Mouse (Mus musculus) small intestine, adult 2 months (tissue): ENCODE data around the gene Adra1b. TPM values are rescaled to one million over a fixed set of nuclear protein-coding genes. Genes with fewer than 3 reads are reported as not detected.
A peak's percentile ranks its signal among the peaks of the same experiment; 100 is the strongest.

Experiments used
- H3K27ac ChIP-seq: fragments of 200-500 bp; 2 replicates; pipeline ENCODE4 v1.5.1; 2012; ENCODE audit warnings: low read depth, low read length, control low read depth, inconsistent platforms; ENCODE audit not compliant: insufficient read depth
- H3K27me3 ChIP-seq: fragments of 200-500 bp; 2 replicates; pipeline ENCODE4 v1.6.1; 2012; ENCODE audit warnings: mild to moderate bottlenecking, moderate library complexity, low read length, inconsistent platforms; ENCODE audit not compliant: control insufficient read depth, insufficient read depth
- H3K36me3 ChIP-seq: fragments of 200-500 bp; 2 replicates; pipeline ENCODE4 v1.6.1; 2012; ENCODE audit warnings: mild to moderate bottlenecking, low read length, control low read depth, inconsistent platforms; ENCODE audit not compliant: control insufficient read depth, insufficient read depth
- H3K4me1 ChIP-seq: fragments of 200-500 bp; 2 replicates; pipeline ENCODE4 v1.6.1; 2012; ENCODE audit warnings: low read length, inconsistent platforms, mixed read lengths; ENCODE audit not compliant: control insufficient read depth, insufficient read depth, insufficient read length
- H3K4me3 ChIP-seq: fragments of 200-500 bp; 2 replicates; pipeline ENCODE4 v1.5.1; 2012; ENCODE audit warnings: low read depth, mild to moderate bottlenecking, control low read depth, inconsistent platforms, low read length, moderate library complexity
- CTCF ChIP-seq: fragments of 200-500 bp; IDR thresholded peaks from 2 replicates; pipeline ENCODE4 v1.5.1; 2012; ENCODE audit warnings: low read depth, mild to moderate bottlenecking, control low read depth, inconsistent platforms, low read length, moderate library complexity, mixed read lengths; ENCODE audit not compliant: insufficient replicate concordance, insufficient read length; ENCODE audit errors: extremely low read depth
- POLR2A ChIP-seq: fragments of 200-500 bp; IDR thresholded peaks from 2 replicates; pipeline ENCODE4 v1.6.1; 2012; ENCODE audit warnings: low read depth, mild to moderate bottlenecking, control low read depth, inconsistent platforms, low read length, moderate library complexity
- WGBS: fragments of 180-500 bp; shearing (Covaris S2); methylation state at CpG from one replicate; pipeline ENCODE4 v1.1.7; 2018; 5-methylcytosine and 5-hydroxymethylcytosine counted together
- polyA plus RNA-seq: library from polyadenylated mRNA; depleted of rRNA; stranded (reverse); fragments of >200 nt; gene quantifications from 2 replicates; pipeline ENCODE4 v1.2.3, GENCODE M21; 2012

Gene Adra1b
- polyA plus RNA-seq, 1 experiment = 1.6 TPM

- Histone ChIP-seq H3K4me3 (no peak overlapping the region), H3K36me3 (no peaks in the 10 kb centered on the region), H3K27ac (no peak overlapping the region), H3K4me1 (no peaks in the 10 kb centered on the region), H3K27me3 (peaks cover 8% of the 10 kb centered on the region)
- TF ChIP-seq CTCF = no peak
- no peak for TF ChIP-seq POLR2A
- WGBS = 48% methylated on average over 6 of the region's 6 CpGs
These were observed 60.5 kb downstream of the Adra1b start for GRCm38 (mm10) chr11:43840491-43840890.

GRCm38 (mm10) chr11:43835880-43836740 lies 64.9 kb downstream of the Adra1b start:
- WGBS = 6% methylated on average over 64 of the region's 68 CpGs
- Histone ChIP-seq H3K27ac (no peak overlapping the region), H3K27me3 (peaks cover 8% of the 10 kb centered on the region), H3K4me3 (peak overlapping the region; percentile 30), H3K4me1 (no peaks in the 10 kb centered on the region), H3K36me3 (no peaks in the 10 kb centered on the region)
- TF ChIP-seq POLR2A (no peak), CTCF (peak; percentile 19; the same call in 1 of the 2 replicates)

- Histone ChIP-seq H3K27me3 (peaks cover 8% of the 10 kb centered on the region), H3K36me3 (no peaks in the 10 kb centered on the region), H3K4me1 (no peaks in the 10 kb centered on the region), H3K4me3 (no peak overlapping the region), H3K27ac (no peak overlapping the region)
- WGBS = 94% methylated on average over 15 of the region's 15 CpGs
- TF ChIP-seq CTCF (no peak), POLR2A (no peak)
These were observed 65.6 kb downstream of the Adra1b start for GRCm38 (mm10) chr11:43835456-43835855.

- H3K4me3 ChIP-seq = no peak overlapping the region
- no peaks in the 10 kb centered on the region for H3K4me1 ChIP-seq
- H3K27ac ChIP-seq = no peak overlapping the region
- H3K27me3 ChIP-seq = peaks cover 8% of the 10 kb centered on the region
- H3K36me3 ChIP-seq = no peaks in the 10 kb centered on the region
- TF ChIP-seq POLR2A = no peak
- TF ChIP-seq CTCF = no peak
- WGBS = 46% methylated on average over 11 of the region's 11 CpGs
These were observed 66.5 kb downstream of the Adra1b start for GRCm38 (mm10) chr11:43834531-43834930.

GRCm38 (mm10) chr11:43831530-43831929 lies 69.5 kb downstream of the Adra1b start:
- Histone ChIP-seq H3K27me3 (peaks cover 4% of the 10 kb centered on the region), H3K4me1 (no peaks in the 10 kb centered on the region), H3K4me3 (no peak overlapping the region), H3K36me3 (no peaks in the 10 kb centered on the region), H3K27ac (no peak overlapping the region)
- 65% methylated on average over 4 of the region's 4 CpGs for WGBS
- no peak for TF ChIP-seq POLR2A
- no peak for TF ChIP-seq CTCF

- no peaks in the 10 kb centered on the region for H3K27me3 ChIP-seq
- H3K36me3 ChIP-seq = no peaks in the 10 kb centered on the region
- H3K27ac ChIP-seq = no peak overlapping the region
- H3K4me3 ChIP-seq = no peak overlapping the region
- H3K4me1 ChIP-seq = no peaks in the 10 kb centered on the region
- no peak for TF ChIP-seq CTCF
- no peak for TF ChIP-seq POLR2A
- 88% methylated on average over 4 of the region's 4 CpGs for WGBS
These were observed 74.2 kb downstream of the Adra1b start for GRCm38 (mm10) chr11:43826769-43827168.

- TF ChIP-seq CTCF (no peak), POLR2A (no peak)
- H3K4me1 ChIP-seq = no peaks in the 10 kb centered on the region
- no peak overlapping the region for H3K27ac ChIP-seq
- 46% methylated on average over 5 of the region's 5 CpGs for WGBS
- H3K27me3 ChIP-seq = no peaks in the 10 kb centered on the region
- no peak overlapping the region for H3K4me3 ChIP-seq
- no peaks in the 10 kb centered on the region for H3K36me3 ChIP-seq
These were observed 77.7 kb downstream of the Adra1b start for GRCm38 (mm10) chr11:43823349-43823748.
